Mouse (Mus musculus) megakaryocyte, embryonic 14.5 days (primary cell): Measurements from ENCODE around the gene Chka.

Source experiments
- FLI1 ChIP-seq: IDR thresholded peaks from 2 replicates; pipeline ENCODE4 v1.6.1; 2012; ENCODE audit warnings: low read length, inconsistent platforms, mixed read lengths
- GATA1 ChIP-seq: IDR thresholded peaks from 3 replicates; pipeline ENCODE4 v1.6.1; 2012; ENCODE audit warnings: mixed read lengths, low read length, inconsistent platforms, borderline replicate concordance

GRCm38 (mm10) chr19:3906795-3907786, 55.5 kb downstream of the Chka start, which contains the start of gene Tcirg1:
- TF ChIP-seq GATA1 (no peak), FLI1 (no peak)
